In genomic region chr17:28048425-28048824, GRCm38 (mm10) we compare ENCODE assay signal across 8 mouse cellular contexts. TPM values are rescaled to one million over a fixed set of nuclear protein-coding genes. Genes with fewer than 3 reads are reported as not detected.
DNase-seq lines count a peak whose midpoint lies in the region; ATAC-seq and TF ChIP-seq lines count a peak whose summit lies in the region.

No protein-coding gene starts in this region.

- no peak overlapping the region for H3K9ac ChIP-seq in lung, embryonic 14.5 days

- no peaks in the 10 kb centered on the region for H3K4me1 ChIP-seq in lung, embryonic 14.5 days (ENCODE audit: insufficient read depth)
- peaks cover 23% of the 10 kb centered on the region for H3K4me1 ChIP-seq in hindbrain, embryonic 10.5 days (replicated peaks)

- H3K27ac ChIP-seq in lung, embryonic 14.5 days (ENCODE audit: low read depth) = no peak overlapping the region
- 0 out of 2 replicates have a peak overlapping the region, but pooled peaks have one; percentile 3 for H3K27ac ChIP-seq in hindbrain, embryonic 10.5 days

- H3K27me3 ChIP-seq in lung, embryonic 14.5 days (ENCODE audit: insufficient read depth, low read length) = no peaks in the 10 kb centered on the region
- H3K27me3 ChIP-seq in hindbrain, embryonic 10.5 days (ENCODE audit: insufficient read depth, poor library complexity, severe bottlenecking) = no peaks in the 10 kb centered on the region

- ATAC-seq in lung, embryonic 14.5 days (ENCODE audit: insufficient read depth) = peak; percentile 83

- TF ChIP-seq CTCF in lung, embryonic 14.5 days (IDR thresholded peaks at IDR 0.05; ENCODE audit: low read depth) = peak; percentile 98
- TF ChIP-seq CTCF in brain, embryonic 14.5 days (IDR thresholded peaks at IDR 0.05; ENCODE audit: borderline replicate concordance, extremely low read depth, insufficient read depth, insufficient read length) = peak; percentile 94

- peaks cover 49% of the 10 kb centered on the region; the same call in 1 of the 2 replicates for H3K36me3 ChIP-seq in lung, embryonic 14.5 days (ENCODE audit: insufficient read depth)
- H3K36me3 ChIP-seq in hindbrain, embryonic 10.5 days = peaks cover 65% of the 10 kb centered on the region

- WGBS in lung, embryonic 14.5 days = 49% methylated on average over 4 of the region's 4 CpGs
- WGBS in hindbrain, embryonic 10.5 days = 45% methylated on average over 4 of the region's 4 CpGs

- no peaks in the 10 kb centered on the region for H3K9me3 ChIP-seq in lung, embryonic 14.5 days (ENCODE audit: low read depth, low read length)
- no peaks in the 10 kb centered on the region for H3K9me3 ChIP-seq in hindbrain, embryonic 10.5 days

- DNase-seq in lung, embryonic 14.5 days = peak; percentile 79
- no peak for DNase-seq in lung, postnatal 25 days (ENCODE audit: low spot score)
- peak; percentile 83 for DNase-seq in brain, embryonic 14.5 days (ENCODE audit: low read depth)
- DNase-seq in hindbrain, embryonic 10.5 days (ENCODE audit: low spot score) = peak; percentile 59
- DNase-seq in lung, postnatal 4 days = peak; percentile 61 to 67
- peak; percentile 67 for DNase-seq in thymus, postnatal 14 days
- DNase-seq in cerebellum, postnatal 36 days = no peak
- DNase-seq in gastrocnemius, postnatal 36 days = no peak

- TF ChIP-seq POLR2A in brain, embryonic 14.5 days (IDR thresholded peaks at IDR 0.05; ENCODE audit: borderline replicate concordance, extremely low read depth, insufficient read depth, insufficient read length, poor library complexity, severe bottlenecking) = no peak

- intact Hi-C loops in gastrocnemius, postnatal 36 days (cut with DNase I) = no loop called here

- no peak overlapping the region for H3K4me3 ChIP-seq in lung, embryonic 14.5 days (ENCODE audit: low read depth, low read length)
- no peak overlapping the region for H3K4me3 ChIP-seq in hindbrain, embryonic 10.5 days

- no peak overlapping the region for H3K4me2 ChIP-seq in lung, embryonic 14.5 days

RNA-seq across cellular contexts. Expression of gene Tcp11, which starts 32.0 kb away (rescaled TPM):
- 1.6 and 2.0 TPM in 2 replicates for polyA plus RNA-seq in lung, embryonic 14.5 days (2014; fragmentation: Nextera tagmentation; extraction: Ambion mirVana)
- polyA plus RNA-seq in brain, embryonic 14.5 days (2012; rRNA removed) = 2.4 and 2.8 TPM in 2 replicates
- 1.1 and 2.8 TPM in 2 replicates for polyA plus RNA-seq in hindbrain, embryonic 10.5 days (2016; fragmentation: Nextera tagmentation; extraction: Ambion mirVana)
- not detected for total RNA-seq in gastrocnemius, postnatal 36 days (2021)

Comparison
In these comparisons a context has a peak if more than half of its experiments do, and no peak if none do; other contexts are left out.
1. DNase-seq: peak in lung, embryonic 14.5 days (single experiment), brain, embryonic 14.5 days (single experiment), hindbrain, embryonic 10.5 days (single experiment), lung, postnatal 4 days (2 of 2) and thymus, postnatal 14 days (single experiment); none in lung, postnatal 25 days (single experiment), cerebellum, postnatal 36 days (0 of 2) and gastrocnemius, postnatal 36 days (0 of 2).